Mouse (Mus musculus) left cerebral cortex, postnatal 10 days (tissue): ENCODE results near the gene Rapgef1. TPM values are rescaled to one million over a fixed set of nuclear protein-coding genes. Genes with fewer than 3 reads are reported as not detected.

ENCODE experiments used
- DNase-seq, 2 experiments: peaks; one replicate each; pipeline ENCODE4 v3.0.0; 2021 to 2022; ENCODE audit warnings: low spot score in 2 of 2, mixed read lengths in 1 of 2; ENCODE audit errors: extremely low spot score in 1 of 2
- intact Hi-C: fragments of 180-260 bp; cut with DNase I; formaldehyde crosslinking; loops from one replicate; pipeline ENCODE4 v1.15.1; 2025
- total RNA-seq, 2 experiments: library from RNA; stranded (reverse); gene quantifications; 2 replicates each; pipeline ENCODE4 v1.2.3; 2021

Gene Rapgef1
- 100 to 1,000 TPM; 126 to 127 TPM for total RNA-seq

DNA sequence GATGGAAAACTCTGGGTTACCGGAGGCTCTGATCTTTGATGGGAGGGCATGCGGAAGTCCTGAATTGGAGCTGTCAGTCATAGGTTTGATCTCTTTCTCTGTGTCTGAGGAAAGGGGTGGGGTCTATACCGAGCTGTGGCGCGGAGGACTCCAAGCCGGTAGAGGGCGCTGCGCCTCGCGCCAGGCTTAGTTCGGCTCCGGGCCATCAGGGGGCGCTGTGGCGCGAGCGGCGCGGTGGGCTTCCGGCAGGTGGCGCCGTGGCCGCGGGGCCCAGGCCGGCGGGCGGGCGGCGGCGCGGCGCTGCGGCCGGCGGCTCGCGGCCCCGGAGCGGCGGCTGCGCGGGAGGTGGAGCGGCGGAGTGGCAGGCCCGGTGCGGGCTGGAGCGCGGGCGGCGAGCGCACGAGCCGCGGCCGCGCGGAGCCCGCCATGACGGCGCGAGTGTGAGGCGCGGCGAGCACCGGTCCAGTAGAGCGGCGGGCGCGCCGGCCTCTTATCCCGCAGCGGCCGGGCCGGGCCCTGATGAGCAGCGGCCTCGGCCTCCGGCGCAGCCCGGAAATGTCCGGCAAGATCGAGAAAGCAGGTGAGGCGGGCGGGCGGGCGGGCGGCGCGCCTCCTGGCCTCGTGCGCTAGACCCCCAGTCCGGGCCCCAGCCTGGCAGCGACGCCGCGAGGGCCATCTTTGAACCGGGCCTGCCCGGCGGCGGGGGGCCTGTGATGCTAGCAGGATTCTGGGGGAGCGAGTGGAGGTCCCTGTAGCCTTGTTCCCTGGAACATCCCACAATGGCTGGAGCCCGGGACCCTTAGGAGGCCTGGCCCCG is at the start of gene Rapgef1:
Rapgef1 (plus strand) TSS at position 237 of the 817 bp plus-strand sequence.
- intact Hi-C loops: loop anchor here (2.0 to 5.0 kb wide), 3 partner anchors 33 to 128 kb away; no protein-coding TSS in a partner anchor
- DNase-seq: peak; percentile 76 to 82

DNA sequence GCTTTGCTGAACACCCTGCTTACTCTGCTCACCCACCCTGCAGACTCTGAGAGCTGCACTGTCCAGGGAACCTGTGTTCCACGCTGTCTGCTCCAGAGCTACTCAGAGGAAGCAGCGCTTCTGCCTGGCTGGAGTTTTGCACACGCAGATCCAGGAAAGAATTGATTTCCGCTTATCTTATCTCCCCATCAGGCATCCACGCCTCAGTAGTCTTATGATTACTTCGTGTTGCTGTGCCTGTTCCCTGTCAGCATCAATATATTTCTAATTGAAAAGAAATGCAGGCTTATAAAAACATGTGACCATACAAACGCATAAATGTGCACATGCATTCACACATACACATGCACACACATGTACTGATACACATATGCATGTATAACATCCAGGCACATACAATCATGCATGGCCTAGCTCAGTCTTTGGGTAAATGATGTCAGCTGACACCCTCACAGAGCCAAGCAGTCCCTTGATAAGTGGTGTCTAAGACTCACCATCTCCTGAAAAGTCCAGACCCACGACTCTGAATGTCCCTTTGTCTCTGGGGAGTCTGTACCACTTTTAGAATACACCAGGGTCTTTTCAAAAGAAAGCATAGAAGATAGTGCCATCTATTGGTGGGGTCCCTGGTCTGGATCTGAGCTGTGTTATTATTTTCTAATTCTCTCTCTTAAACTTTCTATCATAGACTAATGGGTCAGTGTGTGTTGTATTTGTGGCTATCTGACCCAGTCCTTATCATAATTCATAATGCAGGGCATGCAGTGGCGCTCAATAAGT is 47.4 kb upstream of the Rapgef1 start:
- intact Hi-C loops: no loop called here
- no peak for DNase-seq

DNA sequence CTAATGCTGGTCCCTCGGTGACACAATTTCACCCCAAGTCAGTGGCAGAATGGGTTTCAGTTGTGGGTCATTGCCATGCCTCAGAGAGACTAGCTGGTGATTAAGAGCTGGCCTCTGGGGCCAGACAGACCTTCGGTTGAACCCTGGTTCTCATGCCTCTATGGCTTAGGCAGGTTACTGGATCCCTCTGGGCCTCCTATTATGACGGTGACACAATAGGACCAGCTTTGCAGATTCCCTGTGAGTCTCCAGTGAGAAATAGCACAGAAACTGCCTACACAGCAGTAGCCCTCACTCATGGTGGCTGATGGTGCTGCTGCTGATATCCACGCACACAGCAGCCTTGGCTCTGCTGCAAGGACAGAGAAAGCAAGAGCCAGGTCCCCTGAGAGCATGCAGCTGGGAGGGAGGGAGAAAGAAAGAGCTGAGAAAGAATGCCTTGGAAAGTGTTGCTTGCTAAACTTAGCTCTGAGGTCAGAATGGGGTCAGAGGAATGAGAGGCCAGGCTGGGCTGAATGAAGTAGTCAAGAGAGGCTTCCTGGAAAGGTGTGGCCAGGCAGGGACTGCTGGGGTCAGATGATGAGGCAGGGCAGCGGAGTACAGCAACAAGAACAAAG is 46.6 kb upstream of the Rapgef1 start:
- no peak for DNase-seq
- intact Hi-C loops: no loop called here

DNA sequence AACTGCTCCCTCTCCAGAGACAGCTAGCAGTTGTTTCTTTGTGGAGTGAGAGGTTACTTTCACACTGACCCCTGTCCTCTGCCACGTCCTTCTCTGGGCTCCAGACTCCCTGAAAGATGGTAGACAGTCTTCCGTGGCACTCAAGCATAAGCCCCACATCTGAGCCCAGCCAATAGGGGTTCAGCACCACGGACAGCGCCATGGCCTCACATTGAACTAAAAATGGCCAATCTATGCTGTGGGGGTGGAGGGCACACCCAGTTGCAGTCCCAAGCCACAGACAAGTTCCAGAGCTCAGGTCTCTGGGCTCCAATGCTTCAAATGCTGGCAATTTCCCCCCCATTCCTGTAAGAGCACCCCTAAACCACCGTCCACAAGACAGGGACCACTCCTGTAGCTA is 45.9 kb upstream of the Rapgef1 start:
- DNase-seq: peak in 1 of 2 experiments; percentile 50
- intact Hi-C loops: no loop called here

DNA sequence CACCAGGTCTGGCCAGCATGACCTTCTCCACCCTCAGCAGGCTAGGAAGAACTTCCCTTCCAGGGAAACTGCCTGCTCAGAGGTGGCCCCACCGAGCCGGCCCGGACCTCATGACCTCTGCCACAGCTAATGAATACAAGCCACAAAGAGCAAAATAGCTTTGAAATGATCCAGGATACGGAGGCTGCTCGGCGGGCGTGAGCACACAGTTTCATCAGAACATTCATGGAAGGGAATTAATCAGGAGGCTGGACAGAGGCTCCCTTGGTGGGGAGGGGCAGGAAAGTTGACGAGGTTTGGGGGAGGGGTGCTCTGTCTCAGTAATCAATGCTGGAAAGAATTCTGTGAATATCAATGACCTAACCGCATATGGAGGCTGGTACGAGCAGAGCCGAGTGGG is 45.3 kb upstream of the Rapgef1 start:
- no peak for DNase-seq
- intact Hi-C loops: no loop called here

DNA sequence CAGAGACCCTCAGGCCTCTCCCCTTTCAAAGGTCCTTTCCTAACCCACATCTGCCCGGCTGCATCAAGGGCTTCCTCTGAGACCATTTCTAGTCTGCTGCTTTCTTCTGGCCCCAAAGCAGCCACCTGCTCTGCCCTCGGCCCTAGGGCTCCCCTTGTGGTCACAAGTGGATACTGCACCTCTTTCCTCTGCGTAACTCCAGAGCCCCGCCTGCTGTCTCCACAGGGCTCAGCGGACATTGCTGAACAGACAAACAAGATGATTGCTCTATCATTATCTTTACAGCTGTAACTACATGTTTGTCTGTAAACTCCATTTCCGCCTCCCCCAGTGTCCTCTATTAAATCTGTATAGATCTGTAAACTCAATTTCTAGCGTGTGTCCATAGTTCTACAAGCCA is 37.1 kb upstream of the Rapgef1 start:
- intact Hi-C loops: loop anchor here (5.0 kb wide), 1 partner anchor 385 kb away; no protein-coding TSS in a partner anchor
- DNase-seq: peak; percentile 63 to 81

DNA sequence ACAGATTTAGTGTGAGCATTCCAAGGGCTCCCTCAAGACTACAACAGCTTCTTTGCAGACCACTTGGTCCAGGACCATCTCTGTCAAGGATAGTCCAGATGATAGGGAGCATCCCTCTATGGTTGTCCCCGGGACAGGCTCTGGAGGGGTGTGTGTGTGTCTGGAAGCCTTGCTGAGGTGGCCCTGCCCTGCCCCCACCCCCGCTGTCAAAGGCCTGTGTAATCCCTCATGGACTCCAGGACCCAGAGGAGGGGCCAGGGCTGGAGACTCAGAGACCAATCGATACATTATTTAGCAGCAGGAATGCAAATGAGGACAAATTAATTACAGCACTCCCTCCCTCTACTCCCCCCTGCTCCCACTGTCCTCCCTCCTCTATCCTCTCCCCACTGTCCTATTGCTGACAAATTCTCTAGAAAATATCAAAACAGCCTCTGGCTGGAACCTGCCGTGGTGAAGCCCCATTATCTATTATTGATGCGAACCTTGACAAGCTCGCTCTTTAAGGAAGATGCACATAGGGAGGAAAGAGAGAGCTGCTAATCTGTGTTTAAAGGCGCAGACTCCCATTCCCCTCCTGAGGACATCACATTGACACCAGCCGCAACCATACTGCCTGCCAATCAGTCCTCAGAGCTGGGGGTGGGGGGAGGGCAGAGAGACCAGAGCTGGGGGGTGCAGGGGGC is 33.4 kb upstream of the Rapgef1 start:
- intact Hi-C loops: no loop called here
- no peak for DNase-seq

DNA sequence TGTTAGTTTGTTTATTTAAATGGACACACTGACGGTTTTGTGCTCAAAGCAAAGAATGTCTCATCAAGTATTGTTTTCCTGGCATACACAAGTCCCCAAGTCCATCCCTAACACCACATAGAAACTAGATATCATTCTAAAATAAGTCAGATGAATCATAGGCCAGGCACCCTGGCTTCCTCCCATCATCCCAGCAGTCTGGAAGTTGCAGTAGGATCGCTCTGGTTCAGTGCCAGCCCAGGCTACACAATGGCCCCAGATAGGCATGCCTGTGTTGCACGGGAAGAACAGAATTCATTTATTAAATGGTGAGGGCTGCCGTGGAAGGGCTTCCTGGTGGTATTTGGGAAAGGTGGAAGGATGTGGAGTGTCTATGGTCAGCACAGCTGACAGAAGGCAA is 31.5 kb upstream of the Rapgef1 start:
- no peak for DNase-seq
- intact Hi-C loops: no loop called here

DNA sequence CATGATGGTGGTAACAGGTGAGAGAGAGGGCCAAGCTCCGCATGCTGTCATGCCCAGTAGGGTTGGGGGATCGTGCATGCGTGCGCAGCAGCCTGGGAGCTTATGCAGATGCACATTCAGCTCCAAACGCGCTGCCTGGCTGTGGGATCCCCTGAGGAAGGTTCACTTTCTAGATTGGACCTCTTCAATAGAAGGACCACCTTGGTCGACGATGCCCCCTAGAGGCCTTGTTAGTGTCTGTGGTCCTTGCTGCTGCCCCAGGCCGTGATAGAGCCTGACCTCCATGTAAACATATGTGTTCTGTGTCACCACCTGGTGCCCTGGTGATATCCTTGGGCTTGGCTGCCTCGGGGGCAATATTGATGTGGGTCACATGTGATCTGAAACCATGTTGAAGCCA is 30.3 kb upstream of the Rapgef1 start:
- DNase-seq: no peak
- intact Hi-C loops: no loop called here

DNA sequence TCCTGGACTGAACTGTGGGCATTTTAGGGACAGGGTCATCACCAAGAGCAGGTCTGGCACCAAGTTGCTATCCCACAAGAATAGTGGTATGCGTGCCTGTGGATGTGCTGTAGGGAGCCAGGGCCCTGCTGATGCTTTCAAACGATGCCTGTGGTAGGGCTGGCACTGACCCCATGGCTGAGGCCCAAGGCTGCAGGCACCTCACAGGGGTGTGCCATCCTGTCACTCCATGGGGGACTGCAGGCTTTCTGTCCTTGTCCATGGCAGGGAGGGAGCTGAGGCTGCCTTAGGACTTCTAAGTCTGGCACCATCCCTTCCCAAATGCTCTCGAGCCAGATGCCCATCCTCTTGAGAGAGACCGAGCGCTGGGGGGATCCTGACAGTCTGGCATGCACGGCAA is 27.9 kb upstream of the Rapgef1 start:
- no peak for DNase-seq
- intact Hi-C loops: no loop called here

DNA sequence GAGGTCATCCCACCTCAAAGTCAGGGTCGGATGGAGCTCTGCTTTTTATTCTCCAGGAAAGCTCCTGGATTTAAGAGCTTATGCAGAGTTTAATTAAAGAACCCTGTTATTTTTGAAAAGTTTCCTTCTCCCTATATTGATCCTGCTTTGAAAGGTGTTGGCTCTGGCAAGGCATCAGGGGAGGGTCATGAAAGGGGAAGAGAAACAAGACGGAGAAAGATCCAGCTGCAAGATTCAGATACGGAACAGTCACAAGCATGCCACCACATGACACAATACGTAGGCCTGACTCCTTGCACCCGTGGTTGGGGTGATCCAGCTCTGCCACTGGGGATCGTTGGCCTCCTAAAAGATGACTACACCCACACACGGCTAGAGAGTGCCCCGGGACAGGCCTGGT is 27.0 kb upstream of the Rapgef1 start:
- intact Hi-C loops: no loop called here
- DNase-seq: no peak

DNA sequence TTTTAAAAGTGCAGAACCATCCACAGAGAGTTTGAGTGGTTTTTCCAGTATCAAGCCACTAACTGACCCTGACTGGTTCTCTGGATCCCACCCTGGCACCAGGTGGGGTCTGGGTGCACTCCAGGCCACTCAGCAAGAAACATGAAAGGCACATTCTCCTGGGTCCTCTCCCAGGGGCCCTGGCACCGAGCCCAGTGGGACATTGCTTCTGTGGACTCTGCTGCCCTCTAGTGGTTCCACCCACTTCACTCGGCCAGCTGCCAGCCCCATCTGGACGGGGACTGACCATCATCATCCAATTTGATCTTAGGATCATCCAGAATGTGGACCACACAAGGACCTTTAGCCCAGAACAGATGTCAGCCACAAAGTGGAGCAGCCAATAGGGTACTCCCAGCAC is 15.6 kb upstream of the Rapgef1 start:
- DNase-seq: peak; percentile 66 to 89
- intact Hi-C loops: loop anchor here (5.0 kb wide), 1 partner anchor 402 kb away; no protein-coding TSS in a partner anchor

DNA sequence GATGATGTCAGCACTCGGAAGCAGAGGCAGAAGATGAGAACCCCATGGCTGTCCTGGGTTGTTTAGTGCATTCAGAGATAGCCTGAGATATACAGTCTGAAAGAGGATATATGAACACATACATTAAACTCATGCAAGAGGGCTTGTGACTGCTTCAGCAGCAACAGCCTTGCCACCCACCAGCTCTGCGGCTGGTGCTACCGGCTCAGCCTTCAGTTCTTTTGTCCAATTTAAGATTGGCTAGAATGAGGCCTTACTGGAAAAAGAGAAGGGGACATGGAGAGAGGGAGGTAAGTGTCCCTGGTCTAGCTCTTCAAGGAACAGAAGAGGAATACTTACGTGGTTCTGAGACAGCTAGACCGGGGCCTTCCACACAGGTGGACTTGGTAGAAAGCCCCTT is 13.9 kb upstream of the Rapgef1 start:
- intact Hi-C loops: no loop called here

DNA sequence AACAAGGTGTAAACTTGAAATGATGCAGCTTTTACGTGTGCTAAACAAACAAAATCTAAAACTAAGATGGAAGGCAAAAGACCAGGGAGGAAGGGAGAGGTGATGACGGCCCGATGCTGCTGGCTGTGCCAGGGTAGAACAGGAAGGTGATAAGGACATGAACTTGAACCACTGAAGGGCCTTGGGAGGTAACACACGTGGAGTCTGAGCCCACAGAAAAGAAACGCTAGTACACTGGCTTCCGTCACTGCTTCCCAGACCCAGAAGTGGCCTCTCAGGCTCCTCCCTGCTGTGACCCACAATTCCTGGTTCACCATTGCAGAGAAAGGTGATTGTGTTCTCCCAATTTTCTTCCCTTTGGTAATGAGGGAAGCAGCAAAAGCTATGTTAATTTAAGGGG is 13.1 kb upstream of the Rapgef1 start:
- intact Hi-C loops: no loop called here
- no peak for DNase-seq

More for the DNA sequence above, 13.9 kb upstream of the Rapgef1 start:
- no peak for DNase-seq

DNA sequence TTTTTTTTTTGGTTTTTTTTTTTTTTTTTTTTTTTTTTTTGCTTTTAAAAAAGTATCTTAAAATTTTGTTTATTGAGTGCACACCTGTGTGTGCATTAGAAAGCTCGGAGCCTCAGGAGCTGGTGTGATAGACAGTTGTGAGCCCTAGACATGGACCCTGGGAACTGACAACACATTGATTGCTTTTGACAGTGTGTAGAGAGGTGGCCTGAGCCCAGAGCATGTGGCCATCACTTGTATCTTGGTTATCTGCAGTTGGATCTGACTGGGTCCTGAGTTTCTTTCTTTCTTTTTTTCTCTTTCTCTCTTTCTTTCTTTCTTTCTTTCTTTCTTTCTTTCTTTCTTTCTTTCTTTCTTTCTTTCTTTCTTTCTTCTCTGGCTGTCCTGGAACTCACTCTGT is 2.2 kb upstream of the Rapgef1 start:
- intact Hi-C loops: loop anchor here (5.0 kb wide), 1 partner anchor 35 kb away; no protein-coding TSS in a partner anchor
- no peak for DNase-seq

DNA sequence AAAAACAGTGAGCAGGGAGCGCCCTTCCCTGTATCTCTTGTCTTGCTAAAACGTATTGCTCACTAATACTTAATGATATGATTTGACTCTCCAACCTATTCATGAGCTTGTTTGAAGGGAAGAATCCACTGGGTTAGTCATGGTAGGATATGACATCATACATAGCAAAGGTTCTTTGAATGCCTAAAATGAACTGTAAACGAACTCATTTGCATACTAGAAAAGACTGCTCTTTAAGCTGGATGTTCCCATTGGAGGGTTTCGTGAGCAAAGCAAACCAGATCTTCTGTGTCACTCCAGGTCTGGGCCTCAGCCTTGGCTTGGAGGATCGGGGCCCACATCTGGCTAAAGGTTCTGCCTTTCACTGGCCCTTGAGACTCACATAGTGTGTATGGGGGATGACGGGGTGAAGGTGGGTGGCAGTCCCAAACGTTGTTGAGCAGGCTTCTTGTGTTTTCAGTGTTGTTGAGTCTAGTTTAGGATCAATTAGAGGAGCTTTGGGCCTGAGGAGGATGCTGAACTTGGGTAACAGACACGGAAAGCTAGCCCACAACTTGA is 515 bp upstream of the Rapgef1 start:
- DNase-seq: no peak
- intact Hi-C loops: loop anchor here (5.0 kb wide), 1 partner anchor 33 kb away; no protein-coding TSS in a partner anchor

DNA sequence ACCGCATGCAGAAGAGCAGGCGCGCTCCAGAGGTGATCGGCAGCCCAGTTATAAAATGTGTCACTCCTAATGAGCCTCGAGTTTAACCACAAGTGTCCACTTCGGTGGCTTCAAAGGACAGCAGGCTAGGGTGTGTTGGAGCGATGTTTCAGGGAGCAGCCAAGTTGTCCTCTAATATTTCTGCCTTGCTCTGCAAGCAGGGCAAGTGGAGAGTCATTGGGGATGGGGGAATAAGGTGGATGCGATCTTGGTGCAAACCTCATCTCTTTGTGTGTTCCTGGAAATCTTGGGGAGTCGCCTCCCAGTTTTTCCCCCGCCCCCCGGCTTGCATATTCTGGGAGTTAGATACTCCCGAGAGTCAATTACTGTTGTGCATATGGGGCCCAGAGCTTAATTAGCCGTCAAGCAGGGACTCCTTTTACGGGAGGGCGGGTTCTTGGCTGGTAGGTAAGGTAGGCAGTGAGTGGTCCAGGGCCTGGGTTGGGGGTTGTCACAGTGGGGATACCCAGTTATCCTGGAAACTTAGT is 844 bp downstream of the Rapgef1 start:
- intact Hi-C loops: loop anchor here (2.0 to 5.0 kb wide), 2 partner anchors 48 to 127 kb away; no protein-coding TSS in a partner anchor
- DNase-seq: peak in 1 of 2 experiments; percentile 43

DNA sequence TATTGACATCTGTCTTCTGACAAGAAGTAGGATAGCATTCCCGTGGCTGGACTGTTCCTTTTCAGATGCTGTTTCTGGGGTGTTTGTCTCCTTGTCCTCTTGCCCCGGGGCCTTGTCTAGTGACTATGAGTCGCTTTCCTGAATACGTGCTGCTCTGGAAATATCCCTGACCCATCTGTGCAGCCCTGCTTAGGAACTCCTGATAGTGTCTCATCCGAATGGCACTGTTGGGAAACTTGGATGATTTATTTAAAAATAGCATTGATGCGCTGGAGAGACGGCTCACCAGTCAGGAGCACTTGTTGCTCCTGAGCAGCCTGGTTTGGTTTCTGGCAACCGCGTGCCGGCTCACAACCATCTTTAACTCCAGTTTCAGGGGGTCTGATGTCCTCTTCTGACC is 1.6 kb downstream of the Rapgef1 start:
- DNase-seq: no peak
- intact Hi-C loops: loop anchor here (2.0 to 5.0 kb wide), 2 partner anchors 48 to 126 kb away; no protein-coding TSS in a partner anchor
